Mouse (Mus musculus): ENCODE measurements at regions not wholly inside any gene's neighbourhood (a gene's known extent, or its start where the extent isn't known, plus 50 kb on each side); places are given as distances from the start of the nearest gene placed in this dataset.

DNA sequence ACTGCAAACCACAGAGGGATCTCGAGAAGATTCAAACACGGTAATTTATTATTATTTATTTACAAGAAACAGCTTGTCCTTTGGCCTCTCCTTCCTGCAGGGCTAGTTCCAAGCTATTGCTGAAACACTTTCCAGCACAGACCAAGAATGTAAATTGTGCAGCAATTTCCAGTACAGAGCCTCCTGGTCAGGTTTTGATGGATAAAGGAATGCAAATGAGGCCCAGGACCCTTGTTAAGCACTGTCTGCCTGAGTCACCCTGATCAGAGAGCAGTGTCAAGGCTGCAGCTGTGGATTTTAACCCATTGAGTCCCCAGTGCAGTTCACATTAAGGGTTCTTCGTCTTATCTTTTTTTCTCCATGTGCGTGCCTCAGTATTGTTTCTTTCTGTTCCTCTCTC is 142.3 kb upstream of the Zkscan2 start:
- no peak for DNase-seq (ENCODE audit: low read depth)

DNA sequence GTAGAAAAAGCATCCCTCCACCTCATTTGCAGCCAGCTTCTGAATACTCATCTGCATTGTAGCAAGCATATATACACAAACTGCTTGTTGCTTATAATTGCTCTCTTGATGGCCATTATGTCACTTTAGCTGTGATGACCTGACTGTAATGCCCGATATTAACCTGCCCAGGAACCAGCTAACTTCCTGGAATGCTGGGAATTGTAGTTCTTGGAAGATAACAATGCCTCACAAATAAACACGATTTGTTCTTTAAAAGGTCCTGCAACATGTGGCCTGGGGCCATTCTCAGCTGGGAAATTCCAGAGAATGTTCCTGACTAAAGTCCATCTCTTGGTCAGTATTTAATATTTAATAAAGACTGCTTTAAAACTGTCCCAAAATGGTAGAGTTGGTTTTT is 143.2 kb upstream of the Zkscan2 start:
- DNase-seq (ENCODE audit: low read depth), result no peak

DNA sequence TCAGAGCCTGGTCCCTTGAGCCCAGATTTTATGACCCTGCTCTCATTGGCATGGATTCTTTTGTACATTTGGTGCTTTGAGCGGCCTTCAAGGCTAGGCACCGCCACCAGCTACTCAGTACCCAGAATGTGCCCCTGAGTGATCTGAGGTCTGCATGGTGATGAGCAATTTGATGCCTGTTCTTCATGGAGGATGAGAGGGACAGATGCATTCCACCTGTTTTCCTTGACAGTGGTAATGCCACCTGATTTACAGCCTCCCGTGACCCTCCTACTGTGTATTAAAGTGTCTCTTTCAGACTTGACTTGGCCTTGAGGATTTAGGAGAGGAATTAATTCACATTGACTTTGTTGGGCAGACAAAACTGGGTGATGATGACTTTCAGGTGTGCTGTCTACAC is 145.3 kb upstream of the Zkscan2 start:
- no peak for DNase-seq (ENCODE audit: low read depth)

DNA sequence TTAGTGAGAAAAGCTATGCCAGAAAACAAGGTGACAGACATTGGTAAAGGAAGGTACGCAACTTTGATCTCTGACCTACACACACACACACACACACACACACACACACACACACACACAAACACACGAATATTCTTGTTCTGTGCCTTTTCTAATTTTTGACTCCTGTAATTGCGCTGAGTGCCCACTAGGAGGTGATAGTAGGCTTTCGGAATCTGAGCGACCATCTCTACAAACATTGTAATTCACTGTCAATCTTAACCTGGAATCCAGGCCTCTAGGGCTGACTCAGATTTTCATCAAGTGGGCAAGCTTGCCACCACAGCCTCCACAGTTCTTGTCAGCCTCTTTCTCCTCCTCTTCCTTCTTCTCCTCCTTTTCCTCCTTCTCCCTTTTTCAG is 165.2 kb upstream of the Zkscan2 start:
- no peak for DNase-seq (ENCODE audit: low read depth)

DNA sequence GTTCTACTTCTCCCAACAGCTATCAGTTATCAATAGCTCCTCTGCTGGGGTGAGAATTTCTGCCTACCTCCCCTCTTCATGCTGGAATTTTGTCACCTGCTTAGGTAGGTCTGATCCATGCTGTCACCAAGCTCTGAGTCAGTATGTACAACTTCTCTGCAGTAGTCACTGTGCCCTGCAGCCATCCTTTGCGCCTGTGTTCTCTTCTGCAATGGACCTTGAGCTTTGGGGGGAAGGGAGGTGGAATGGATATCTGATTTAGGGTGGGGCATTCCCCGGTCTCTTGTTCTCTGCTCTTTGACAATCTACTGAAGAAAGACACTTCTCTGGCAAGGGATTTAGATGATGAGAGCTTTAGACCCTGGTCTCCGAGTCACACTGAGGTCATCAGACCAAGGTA is 184.5 kb upstream of the Zkscan2 start:
- no peak for DNase-seq (ENCODE audit: low read depth)

DNA sequence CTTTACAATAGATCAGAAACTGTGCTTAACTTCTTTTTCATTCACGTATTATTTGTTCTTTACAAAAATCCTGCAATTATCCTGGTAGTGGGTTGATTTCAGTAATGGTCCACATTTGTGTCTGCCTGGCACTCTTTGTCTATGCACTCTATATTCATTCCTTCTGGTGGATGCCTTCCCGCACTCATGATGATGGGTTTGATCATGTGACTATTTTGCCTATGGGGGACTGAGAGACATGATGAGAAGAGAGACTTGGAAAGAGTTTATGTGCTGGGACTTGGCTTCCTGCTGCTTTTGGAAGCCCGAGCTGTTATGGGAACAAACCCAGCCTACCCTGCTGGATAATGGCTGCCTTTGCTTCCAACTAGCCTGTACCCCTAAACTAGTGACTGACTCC is 186.3 kb upstream of the Zkscan2 start:
- no peak for DNase-seq (ENCODE audit: low read depth)

DNA sequence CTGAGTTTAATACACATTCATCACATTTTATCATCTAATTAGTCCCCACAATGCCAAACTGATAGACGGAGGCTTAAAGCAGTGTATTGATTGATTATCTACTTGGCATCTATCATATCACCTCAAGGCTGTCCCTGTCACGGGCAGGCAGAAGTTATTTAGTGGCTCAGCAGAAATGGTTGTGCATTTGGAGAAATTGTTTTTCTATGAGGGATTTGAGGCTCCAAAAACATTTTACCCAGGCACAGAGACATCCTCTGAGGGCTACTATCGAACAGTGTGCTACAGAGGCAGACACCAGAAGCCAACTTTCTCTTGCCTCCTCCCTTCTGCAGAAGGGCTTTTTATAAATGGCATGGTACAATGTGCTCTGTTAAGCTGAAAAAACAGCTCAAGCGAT is 230.8 kb upstream of the Zkscan2 start:
- DNase-seq (ENCODE audit: low read depth), result no peak

DNA sequence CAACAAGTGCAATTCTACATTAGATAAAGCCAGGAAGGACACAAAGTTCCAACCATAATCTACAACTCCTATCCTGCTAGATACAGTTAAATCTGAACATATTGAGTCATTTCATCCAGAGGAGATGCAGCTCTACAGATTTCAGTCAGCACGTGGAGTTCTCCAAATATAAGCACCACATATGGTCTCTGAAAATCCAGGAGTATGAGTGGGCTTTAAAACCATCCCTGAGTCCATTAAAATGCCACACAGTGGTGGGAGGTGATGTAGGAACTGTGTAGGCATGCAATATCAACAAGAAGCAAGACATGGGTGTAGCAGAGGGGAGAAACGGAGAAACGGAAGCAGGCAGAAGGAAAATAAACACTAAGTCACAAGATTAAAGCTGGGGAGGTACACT is 232.8 kb upstream of the Zkscan2 start:
- DNase-seq (ENCODE audit: low read depth), result no peak

DNA sequence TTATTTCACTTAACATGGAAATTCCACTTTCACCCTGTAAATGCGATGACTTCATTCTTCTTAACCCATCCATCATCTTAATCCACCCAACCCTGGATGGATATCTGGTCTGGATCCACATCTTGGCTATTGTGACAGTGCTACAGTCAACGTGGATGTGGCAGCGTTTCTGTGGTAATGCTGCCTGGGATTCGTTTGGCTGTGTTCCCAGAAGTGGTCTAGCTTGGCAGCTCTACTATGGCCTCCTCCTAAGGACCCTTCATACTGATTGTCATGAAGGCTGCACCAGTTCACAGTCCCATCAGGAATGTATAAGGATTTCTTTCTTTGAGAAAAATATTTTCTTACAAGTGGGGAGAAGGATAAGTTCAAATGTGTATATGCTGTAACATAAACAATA is 234.7 kb upstream of the Hs3st4 start:
- no peak for DNase-seq (ENCODE audit: low read depth)

DNA sequence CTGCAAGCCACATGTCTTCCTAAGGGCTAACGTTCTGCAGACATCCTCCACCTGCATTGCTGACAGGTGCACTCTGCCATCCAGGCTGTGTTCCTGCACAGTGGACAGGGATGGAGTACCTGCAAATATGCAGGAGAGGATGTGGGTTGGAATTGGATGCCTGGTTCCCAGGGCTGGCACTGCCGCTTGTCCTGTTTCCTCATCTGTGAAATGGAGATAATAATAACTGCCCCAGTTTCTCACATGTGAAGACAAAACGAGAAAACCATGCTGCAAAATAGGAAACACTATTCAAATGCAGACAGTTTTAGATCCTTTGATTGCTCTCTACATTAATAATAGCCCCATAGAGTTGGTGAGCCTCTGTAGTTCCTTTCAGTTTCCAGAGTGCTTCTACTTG is 229.4 kb upstream of the Hs3st4 start:
- DNase-seq (ENCODE audit: low read depth), result no peak

DNA sequence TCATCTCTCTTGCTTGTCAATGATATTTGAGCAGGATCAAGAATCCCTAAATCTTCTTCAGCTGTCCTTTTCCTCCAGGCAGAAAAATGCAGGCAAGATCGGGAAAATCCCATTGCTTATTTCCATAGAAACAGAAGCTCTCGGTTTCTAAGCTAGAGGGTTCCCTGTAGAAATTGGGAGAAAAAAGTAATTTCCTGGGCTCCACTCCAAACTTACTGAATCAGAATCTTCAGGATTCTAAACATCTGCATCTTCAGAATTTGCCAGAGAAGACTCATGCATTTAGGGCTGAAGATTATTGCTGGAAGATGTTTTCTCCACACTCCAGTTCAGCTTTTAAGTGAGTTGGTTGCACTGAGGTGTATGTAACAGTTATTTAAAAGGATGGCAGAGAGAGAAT is 187.6 kb upstream of the Hs3st4 start:
- DNase-seq (ENCODE audit: low read depth), result no peak

DNA sequence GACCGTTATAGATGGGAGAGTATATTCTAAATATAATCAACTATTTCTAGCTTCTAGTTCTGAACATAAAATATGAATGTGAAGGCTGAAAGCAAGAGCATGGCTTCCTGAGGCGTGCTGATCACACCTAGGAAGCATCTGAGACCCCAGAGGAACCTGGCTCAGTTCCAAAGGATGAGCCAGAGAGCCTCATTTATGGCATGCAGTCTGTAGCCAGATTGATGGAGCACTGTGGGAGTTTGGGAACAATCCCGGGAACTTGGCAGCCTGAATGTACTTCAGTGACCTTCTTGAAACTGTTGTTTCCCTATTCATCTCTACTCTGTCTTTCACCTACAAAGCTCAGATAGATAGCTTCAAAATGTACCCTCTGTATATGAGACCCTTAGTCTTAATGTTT is 186.6 kb upstream of the Hs3st4 start:
- DNase-seq (ENCODE audit: low read depth), result no peak

DNA sequence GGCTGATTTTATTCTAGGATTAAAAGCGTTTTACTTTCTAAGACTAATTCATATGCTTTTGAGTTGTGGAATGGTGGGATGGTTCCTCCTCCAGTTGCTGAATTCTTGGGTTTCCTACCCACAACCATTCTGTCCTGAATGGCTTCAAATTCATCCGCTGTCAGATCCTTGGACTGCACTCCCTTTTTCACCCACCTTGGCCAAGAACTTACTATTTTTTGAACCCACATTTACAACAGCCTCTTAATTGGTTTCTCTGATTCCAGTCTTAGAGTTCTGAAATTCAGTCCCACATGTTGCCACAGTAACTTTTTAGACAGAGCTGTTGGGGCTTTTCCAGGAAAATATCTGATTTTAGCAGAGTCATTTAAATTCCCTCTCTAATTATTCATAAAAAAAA is 177.0 kb upstream of the Hs3st4 start:
- DNase-seq (ENCODE audit: low read depth), result no peak

DNA sequence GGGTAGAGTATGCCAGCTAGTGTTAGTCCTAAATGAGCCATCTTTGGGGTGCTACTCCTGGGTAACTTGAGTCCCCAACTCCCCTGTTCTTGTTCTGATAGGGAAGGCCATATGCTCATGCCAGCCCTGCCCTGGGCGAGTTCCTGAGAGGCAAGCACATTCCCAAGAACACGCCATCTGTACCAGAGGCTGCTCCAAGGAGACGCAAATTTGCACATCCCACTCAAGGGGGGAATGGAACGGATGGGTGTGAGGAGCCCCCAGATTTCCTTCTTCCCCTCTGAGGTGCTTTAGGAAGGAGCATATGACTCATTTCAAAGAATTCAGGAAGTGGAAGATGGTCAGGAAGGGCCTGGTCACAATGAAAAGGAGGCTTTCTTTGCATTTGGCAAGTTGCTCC is 158.7 kb upstream of the Hs3st4 start:
- no peak for DNase-seq (ENCODE audit: low read depth)

DNA sequence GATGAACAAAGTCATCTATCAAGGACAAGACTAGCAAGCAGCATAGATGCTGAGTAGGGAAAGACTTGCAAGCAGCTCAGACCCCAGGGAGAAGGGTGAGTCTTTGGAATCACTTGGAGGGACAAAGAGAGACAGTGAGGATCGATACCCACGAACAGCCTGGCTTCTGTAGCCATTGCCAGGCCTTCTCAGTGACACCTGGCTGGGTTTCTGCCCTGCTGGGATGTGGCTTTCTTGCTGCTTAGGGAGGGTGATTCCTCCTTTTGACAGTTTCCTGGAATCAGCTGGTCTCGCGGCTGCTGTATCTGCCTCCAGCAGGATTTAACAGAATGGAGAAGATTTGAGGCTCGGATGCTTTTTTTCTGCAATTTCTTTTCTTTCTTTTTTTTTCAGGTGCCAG is 156.3 kb upstream of the Hs3st4 start:
- no peak for DNase-seq (ENCODE audit: low read depth)

DNA sequence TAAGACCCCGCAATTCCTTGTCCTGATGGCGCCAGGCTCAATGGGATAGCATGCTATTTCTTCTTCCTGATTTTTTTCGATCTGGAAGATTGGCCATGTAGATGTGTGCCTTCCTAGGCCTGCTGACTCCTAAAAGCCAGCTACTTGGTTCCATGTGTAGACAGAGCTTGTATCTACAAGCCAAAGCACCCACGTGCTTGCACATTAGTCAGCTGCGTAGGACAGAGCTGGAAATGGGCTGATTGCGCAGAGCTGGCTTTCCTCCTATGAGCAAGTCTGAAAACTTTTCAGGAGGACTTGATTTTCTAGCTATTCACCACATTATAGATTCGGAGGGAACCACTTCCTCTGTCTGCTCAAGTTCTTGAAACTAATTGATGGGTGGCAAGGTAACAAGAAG is 140.1 kb upstream of the Hs3st4 start:
- DNase-seq (ENCODE audit: low read depth), result no peak

DNA sequence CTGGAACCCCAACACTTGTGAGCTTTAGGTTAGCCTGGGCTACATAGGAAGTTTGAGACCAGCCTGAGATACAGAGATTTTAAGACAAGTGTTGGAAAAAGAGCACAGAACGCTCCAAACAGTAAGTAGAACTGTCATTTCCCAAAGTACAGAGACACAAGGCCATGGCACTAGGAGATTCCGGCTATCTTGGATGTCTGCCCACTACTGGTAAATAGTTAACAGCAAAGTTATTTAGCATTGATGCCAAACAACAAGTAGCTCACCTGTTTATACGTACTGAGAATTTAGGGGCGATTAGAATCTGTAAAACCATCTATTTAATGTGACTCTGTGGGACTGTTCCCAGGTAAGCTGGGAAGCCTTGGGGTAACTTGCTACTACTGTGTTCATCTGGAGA is 135.6 kb upstream of the Hs3st4 start:
- no peak for DNase-seq (ENCODE audit: low read depth)

DNA sequence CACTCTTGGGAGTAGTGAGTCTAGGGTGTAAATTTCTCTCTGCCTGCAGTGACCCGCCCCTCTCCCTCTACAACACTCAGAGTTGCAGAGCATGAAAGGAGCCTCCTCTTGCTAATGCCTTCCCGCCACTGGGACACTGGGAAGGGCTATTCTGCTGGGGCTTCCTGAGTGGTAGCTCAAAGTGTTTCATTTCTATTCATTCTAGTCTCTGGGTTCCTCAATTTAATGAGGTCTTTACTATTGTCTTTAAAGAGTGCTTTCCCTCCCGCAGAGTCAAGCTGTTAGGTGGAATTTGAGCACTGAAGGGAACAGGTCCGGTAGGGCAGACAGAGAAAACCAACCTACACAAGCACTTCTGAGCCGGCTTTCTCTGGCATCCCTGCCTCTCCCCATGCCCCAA is 134.0 kb upstream of the Hs3st4 start:
- no peak for DNase-seq (ENCODE audit: low read depth)

DNA sequence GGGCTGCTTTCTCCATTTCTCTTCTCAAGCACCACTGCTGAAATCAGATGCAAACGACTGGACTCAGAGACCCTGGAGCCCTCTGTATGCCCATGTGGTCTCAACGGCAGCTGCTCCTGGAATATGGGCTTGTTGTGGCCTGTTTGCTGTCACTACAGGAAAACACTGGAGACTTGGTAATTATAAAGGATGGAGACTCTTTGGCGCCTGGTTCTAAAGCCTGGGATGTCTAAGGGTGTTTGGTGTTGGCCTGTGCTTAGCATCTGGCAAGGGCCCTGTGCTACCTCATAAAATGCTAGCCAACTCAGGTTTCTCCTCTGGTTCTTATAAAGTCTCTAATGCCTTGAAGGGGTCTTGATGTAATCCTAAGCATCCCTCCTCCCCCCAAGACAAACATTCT is 133.4 kb upstream of the Hs3st4 start:
- DNase-seq (ENCODE audit: low read depth), result no peak

DNA sequence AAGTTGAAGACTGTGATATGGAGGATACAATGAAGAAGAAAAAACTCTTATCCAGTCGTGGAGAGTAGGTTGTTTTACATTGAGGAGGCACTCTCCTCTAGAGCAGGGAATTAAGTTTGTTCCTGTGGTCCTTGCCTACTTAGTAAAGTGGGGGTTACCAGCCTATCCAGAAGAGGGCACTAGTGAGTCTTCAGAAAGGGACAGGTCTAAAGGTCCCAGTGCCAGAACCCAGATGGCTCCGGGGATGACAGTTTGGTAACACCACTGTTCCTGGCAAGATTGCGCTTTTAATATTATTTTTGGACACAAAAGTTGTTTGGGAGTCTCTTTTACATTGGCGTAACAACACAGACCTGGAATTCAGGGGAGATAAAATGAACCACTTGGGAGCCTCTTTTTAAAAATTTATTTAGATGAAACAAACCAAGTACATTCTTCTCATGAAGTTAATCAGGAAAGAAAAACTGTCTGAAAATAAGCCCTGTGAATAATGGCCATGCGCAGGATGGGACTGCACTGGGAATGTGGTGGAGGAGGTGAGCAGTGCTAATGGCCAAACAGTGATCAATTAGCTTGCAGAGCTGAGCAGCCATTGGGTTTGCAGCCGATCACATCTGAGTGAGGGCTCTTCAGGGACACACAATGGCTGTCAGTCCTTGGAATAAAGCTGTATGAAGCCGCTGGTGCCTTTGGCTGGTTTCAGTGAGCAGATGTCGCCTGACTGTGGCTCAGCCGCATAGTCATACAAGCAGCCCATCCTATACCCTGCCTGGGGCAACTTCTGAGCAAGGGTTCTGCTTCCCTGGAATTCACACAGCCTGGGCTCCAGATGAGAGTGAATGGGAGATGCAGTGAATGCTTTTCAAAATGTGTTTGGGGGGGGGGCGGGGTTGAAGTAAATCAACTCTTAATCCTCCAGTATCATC is 132.1 kb upstream of the Hs3st4 start:
- peak; percentile 3 for DNase-seq (ENCODE audit: low read depth)

DNA sequence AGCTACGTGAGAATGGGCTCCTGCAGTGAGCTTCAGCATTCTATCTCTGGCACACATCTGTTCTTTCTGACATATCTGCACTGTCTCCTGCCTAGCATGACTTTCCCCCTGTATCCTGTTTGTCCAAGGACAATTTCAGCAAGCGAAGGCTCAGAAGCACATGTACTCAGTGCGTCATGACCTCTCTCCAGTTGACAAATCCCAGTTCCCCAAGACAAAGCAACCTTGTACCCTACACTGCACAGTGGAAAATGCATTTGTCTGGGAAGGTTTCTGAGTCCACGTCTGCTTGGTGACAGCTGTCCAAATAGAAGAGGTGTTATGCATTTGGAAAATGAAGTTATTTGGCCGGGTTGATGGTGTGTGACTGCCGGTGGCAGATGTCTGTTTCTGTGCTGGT is 125.1 kb upstream of the Hs3st4 start:
- DNase-seq (ENCODE audit: low read depth), result no peak

DNA sequence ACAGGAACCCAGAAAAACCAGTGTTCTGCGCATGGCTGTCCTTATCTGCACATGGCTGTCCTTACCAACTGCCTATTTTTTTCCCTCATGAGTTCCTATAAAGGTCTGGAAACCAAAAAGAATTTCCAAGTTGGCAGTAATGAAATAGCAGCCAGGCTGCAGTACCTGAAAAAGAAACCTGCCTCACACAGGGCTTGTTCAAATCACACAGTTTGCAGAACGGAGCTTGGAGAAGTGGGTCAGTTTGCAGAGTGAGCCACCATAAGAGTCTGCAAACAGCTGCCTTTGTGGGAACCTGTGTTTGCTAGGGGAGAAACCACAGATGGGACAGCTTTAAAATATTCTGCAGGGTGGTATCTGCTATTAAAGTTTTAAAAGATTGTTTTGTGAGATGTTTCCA is 121.0 kb upstream of the Hs3st4 start:
- no peak for DNase-seq (ENCODE audit: low read depth)

DNA sequence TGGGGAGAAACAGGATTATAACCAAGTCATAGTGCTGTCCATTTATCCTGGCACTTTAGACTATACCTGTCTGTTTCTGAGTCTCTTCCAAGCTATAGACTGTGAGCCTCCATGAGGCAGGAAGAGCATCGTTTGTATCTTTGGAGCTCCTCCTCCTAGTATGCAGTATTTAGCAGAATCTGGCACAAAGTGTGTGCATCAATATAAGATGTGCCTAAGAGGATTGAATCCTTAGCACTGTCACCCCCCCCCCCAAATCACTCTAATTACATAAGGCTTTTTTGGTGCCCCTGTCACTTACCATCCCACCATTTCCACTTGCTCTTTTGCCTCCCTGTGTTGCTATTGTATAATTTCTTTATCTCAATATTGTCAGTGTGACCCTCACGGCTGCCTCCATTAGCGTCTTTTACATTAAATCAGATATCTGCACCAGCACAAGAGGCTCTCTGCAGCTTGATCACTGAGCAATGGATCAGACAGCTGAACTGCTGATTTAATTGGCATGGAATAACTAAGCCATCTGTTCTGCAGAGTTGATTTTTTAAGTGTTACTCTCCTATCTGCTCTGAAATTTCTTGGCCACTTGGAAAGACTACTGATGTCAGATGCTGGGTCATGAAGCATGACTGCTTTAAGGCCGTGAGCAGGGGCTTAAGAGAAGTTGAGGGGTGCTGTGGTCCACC is 85.8 kb upstream of the Hs3st4 start:
- no peak for DNase-seq (ENCODE audit: low read depth)

Data from NIH3T3 (cell line).